Mouse (Mus musculus) urinary bladder, postnatal 14 days (tissue): Measurements from ENCODE around the gene Fbrsl1.

ENCODE experiments used
- DNase-seq: peaks from one replicate; pipeline ENCODE4 v3.0.0; 2021; ENCODE audit warnings: low spot score

The Fbrsl1 gene

DNA sequence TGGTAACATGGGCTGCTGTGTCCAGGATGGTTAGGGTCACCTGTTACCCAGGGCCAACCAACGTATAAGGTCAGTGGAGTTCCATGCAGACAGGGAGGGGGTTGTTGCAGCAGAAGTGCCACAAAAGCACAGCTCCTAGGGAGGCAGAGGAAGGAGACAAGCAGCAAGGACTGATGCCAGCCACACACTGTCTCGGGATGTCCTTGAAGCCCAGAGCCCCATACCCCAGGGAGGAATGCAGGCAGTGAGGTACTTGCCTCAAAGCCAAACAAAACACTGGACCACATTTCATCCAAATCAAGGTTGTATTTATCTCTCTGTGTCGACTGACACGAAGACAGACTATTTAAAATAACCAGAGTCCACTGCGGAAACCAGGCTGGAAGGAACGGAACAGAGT, 86.8 kb downstream of the Fbrsl1 start:
- DNase-seq, result no peak

GRCm38 (mm10) chr5:110357531-110358179, 90.6 kb downstream of the Fbrsl1 start:
- peak; percentile 86 for DNase-seq

GRCm38 (mm10) chr5:110354716-110355115, 93.6 kb downstream of the Fbrsl1 start:
- DNase-seq, result peak; percentile 38

DNA sequence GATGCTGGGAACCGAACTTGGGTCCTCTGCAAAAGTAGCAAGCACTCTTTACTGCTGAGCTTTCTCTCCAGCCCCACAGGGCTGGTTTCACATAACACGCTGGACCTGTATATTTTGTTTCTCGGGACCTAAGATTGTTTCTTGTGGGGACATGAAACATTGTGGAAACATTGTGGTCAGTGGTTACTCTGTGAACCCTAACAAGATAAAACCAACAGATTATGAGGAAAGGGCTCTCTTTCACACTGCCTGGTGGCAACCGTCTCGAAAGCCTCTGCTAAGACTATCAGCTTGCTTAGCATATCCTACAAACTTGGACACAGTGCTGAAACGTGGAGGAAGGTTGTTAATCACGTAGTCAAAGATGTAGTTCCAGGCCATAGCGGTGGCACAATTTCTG, 101.3 kb downstream of the Fbrsl1 start:
- no peak for DNase-seq

- no peak for DNase-seq
Measured at GRCm38 (mm10) chr5:110345553-110345952, 102.8 kb downstream of the Fbrsl1 start.

GRCm38 (mm10) chr5:110344524-110344923, 103.8 kb downstream of the Fbrsl1 start, which contains the start of gene Lrcol1:
TSS of gene Lrcol1 (plus strand) at chr5:110344730.
- DNase-seq, result no peak

DNA sequence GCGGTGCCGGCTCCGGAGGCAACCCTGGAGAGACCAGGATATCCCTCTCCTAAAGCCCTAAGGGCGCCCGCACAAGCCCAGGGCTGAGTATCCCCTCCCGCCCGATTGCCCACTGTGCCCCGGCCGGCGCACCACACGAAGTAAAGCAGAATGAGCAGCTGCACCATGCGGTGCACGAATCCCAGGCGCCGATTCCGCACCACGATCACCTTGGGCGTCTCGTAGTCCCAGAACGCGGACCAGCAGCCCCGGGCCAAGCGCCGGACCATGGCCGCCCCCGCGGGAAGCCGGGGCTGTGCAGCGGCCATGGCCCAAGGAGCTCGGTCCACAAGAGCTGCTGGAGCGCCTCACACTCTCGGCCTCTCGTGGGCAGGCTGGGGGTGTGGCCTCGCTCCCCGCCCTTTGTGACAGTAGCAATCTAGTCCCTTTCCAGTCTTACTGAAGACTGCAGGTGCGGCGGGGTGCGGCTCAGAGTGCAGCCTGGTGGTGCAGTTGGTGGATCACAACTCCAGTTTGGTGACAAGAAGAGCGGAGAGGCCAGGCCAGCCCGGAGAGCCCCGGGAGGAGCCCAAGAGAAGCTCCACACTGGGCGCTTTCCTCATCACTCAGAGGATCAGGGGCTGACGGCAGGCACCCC, 105.5 kb downstream of the Fbrsl1 start, which contains the start of gene P2rx2:
Gene P2rx2, minus strand, starts transcription at position 565 of the 637 bp plus-strand sequence.
- peak; percentile 61 for DNase-seq

DNA sequence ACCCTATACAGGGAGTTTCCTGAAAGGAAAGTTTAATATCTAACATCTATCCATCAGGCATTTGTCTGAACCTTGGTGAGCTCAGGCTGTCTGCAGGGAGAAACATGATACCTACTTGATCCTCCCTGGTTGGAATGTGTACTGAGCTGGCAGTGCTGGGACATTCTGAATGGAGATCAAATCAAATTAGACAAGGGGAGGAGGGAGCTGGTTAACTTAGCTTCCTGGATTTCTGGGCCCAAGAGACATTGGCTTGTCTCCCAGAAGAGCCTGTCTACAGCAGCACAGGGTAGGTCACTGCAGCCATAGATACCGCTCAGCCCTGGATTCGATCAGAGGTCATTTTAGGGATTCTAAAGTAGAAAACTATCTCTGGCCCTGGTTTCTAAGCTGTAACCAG, 109.5 kb downstream of the Fbrsl1 start:
- DNase-seq, result no peak

- no peak for DNase-seq
Measured at GRCm38 (mm10) chr5:110330508-110330907, 117.8 kb downstream of the Fbrsl1 start.

DNA sequence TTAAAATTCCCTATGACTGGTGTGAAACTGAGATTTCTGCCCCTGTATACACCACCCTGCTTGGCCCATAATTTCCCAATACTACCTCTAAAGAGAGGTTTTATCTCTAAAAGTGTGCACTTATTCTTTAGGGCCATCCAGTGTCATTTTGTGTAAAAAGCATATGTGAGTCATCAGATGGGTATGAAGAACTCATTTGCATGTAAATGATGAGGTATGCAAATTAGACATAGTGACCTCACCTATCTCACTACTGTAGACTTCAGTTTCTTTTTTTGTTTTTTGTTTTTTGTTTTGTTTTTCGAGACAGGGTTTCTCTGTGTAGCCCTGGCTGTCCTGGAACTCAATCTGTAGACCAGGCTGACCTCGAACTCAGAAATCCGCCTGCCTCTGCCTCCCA, 135.2 kb downstream of the Fbrsl1 start:
- no peak for DNase-seq
